Mouse (Mus musculus) small intestine, adult 2 months (tissue): ENCODE data around the gene Dgkg. TPM values are rescaled to one million over a fixed set of nuclear protein-coding genes. Genes with fewer than 3 reads are reported as not detected.

Experiments used
- H3K27ac ChIP-seq: fragments of 200-500 bp; 2 replicates; pipeline ENCODE4 v1.5.1; 2012; ENCODE audit warnings: low read depth, low read length, control low read depth, inconsistent platforms; ENCODE audit not compliant: insufficient read depth
- H3K27me3 ChIP-seq: fragments of 200-500 bp; 2 replicates; pipeline ENCODE4 v1.6.1; 2012; ENCODE audit warnings: mild to moderate bottlenecking, moderate library complexity, low read length, inconsistent platforms; ENCODE audit not compliant: control insufficient read depth, insufficient read depth
- H3K36me3 ChIP-seq: fragments of 200-500 bp; 2 replicates; pipeline ENCODE4 v1.6.1; 2012; ENCODE audit warnings: mild to moderate bottlenecking, low read length, control low read depth, inconsistent platforms; ENCODE audit not compliant: control insufficient read depth, insufficient read depth
- H3K4me1 ChIP-seq: fragments of 200-500 bp; 2 replicates; pipeline ENCODE4 v1.6.1; 2012; ENCODE audit warnings: low read length, inconsistent platforms, mixed read lengths; ENCODE audit not compliant: control insufficient read depth, insufficient read depth, insufficient read length
- H3K4me3 ChIP-seq: fragments of 200-500 bp; 2 replicates; pipeline ENCODE4 v1.5.1; 2012; ENCODE audit warnings: low read depth, mild to moderate bottlenecking, control low read depth, inconsistent platforms, low read length, moderate library complexity
- CTCF ChIP-seq: fragments of 200-500 bp; IDR thresholded peaks from 2 replicates; pipeline ENCODE4 v1.5.1; 2012; ENCODE audit warnings: low read depth, mild to moderate bottlenecking, control low read depth, inconsistent platforms, low read length, moderate library complexity, mixed read lengths; ENCODE audit not compliant: insufficient replicate concordance, insufficient read length; ENCODE audit errors: extremely low read depth
- POLR2A ChIP-seq: fragments of 200-500 bp; IDR thresholded peaks from 2 replicates; pipeline ENCODE4 v1.6.1; 2012; ENCODE audit warnings: low read depth, mild to moderate bottlenecking, control low read depth, inconsistent platforms, low read length, moderate library complexity
- WGBS: fragments of 180-500 bp; shearing (Covaris S2); methylation state at CpG from one replicate; pipeline ENCODE4 v1.1.7; 2018; 5-methylcytosine and 5-hydroxymethylcytosine counted together
- polyA plus RNA-seq: library from polyadenylated mRNA; depleted of rRNA; stranded (reverse); fragments of >200 nt; gene quantifications from 2 replicates; pipeline ENCODE4 v1.2.3, GENCODE M21; 2012

The Dgkg gene
- polyA plus RNA-seq, 1 experiment: 0.51 TPM

GRCm38 (mm10) chr16:22500561-22500960 is 156.5 kb downstream of the Dgkg start:
- TF ChIP-seq POLR2A (no peak), CTCF (no peak)
- WGBS: 90% methylated on average over 5 of the region's 5 CpGs
- no peaks in the 10 kb centered on the region for H3K27me3 ChIP-seq
- no peak overlapping the region for H3K4me3 ChIP-seq
- peaks cover 3% of the 10 kb centered on the region; the same call in 1 of the 2 replicates for H3K4me1 ChIP-seq
- H3K36me3 ChIP-seq: no peaks in the 10 kb centered on the region
- no peak overlapping the region for H3K27ac ChIP-seq

DNA sequence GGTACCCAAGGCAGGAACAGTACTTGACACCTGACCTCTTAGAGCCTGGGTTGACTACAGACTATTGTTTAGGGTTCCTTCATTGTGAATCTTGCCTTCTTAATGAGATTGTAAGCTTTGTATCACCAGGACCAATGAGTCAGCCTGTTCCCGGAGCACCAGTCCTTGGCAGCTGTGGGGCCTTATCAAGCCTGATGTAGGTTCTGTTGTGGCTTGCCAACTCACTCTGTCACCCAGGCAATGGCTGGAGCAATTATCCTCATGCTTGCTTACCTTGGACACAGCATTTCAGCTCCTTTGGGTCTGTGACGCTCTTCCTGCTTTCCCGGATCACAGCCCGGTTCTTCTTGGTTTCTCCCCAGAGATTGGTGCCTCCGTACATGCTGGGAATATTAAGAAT is 157.1 kb downstream of the Dgkg start:
- H3K4me1 ChIP-seq: peaks cover 3% of the 10 kb centered on the region; the same call in 1 of the 2 replicates
- TF ChIP-seq POLR2A: no peak
- TF ChIP-seq CTCF: no peak
- WGBS: 80% methylated on average over 5 of the region's 5 CpGs
- H3K4me3 ChIP-seq: no peak overlapping the region
- no peaks in the 10 kb centered on the region for H3K36me3 ChIP-seq
- H3K27ac ChIP-seq: no peak overlapping the region
- no peaks in the 10 kb centered on the region for H3K27me3 ChIP-seq

DNA sequence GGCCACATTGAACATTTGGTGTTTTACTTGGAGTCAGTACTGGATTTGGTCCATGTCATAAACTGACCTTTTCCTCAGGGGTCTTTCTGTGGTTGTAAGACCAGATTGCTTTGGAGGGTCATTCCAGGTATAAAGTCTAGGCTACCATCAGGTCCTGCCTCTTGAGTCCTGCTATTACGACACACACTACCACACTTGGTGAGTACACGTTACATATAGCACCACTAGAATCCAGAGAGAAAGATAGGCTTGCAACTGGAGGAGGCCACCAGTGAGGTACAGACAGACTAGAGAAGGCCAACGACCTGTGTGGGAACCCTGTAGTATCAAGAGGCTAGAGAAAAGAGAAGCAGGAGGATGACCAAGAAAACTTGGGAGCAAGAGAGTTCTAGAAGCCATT is 157.6 kb downstream of the Dgkg start:
- Histone ChIP-seq H3K27ac (no peak overlapping the region), H3K4me1 (peaks cover 3% of the 10 kb centered on the region; the same call in 1 of the 2 replicates), H3K27me3 (no peaks in the 10 kb centered on the region), H3K4me3 (no peak overlapping the region), H3K36me3 (no peaks in the 10 kb centered on the region)
- 92% methylated on average over 3 of the region's 3 CpGs for WGBS
- TF ChIP-seq CTCF: no peak
- TF ChIP-seq POLR2A: no peak

DNA sequence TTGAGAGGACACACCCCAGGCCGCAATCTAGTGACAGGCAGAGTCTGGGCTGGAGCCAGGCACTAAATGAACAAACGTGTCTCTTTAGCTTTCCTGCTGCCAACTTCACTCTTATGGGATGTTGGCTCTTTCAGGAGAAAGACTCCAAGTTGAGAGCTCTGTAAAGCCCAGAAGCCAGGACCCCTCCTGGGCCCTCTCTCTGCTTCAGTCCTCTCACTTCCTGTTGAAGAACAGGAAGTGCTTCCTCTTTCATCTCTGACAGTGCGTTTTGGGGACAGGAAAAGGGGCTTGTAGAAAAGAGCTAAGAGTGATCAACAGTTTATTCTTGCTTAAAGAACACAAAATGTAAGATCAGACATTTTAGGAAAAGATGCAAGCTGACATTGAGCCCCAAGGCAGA is 159.0 kb downstream of the Dgkg start:
- Histone ChIP-seq H3K36me3 (no peaks in the 10 kb centered on the region), H3K27me3 (no peaks in the 10 kb centered on the region), H3K4me3 (no peak overlapping the region), H3K27ac (no peak overlapping the region), H3K4me1 (no peaks in the 10 kb centered on the region)
- WGBS: 46% methylated on average over 3 of the region's 3 CpGs
- TF ChIP-seq CTCF: no peak
- no peak for TF ChIP-seq POLR2A

- Histone ChIP-seq H3K4me3 (no peak overlapping the region), H3K27me3 (no peaks in the 10 kb centered on the region), H3K27ac (no peak overlapping the region), H3K36me3 (no peaks in the 10 kb centered on the region), H3K4me1 (no peaks in the 10 kb centered on the region)
- TF ChIP-seq CTCF (no peak), POLR2A (no peak)
- 83% methylated on average over 5 of the region's 5 CpGs for WGBS
Observed at GRCm38 (mm10) chr16:22495259-22495658, 161.8 kb downstream of the Dgkg start.

- Histone ChIP-seq H3K4me3 (no peak overlapping the region), H3K27ac (no peak overlapping the region), H3K36me3 (no peaks in the 10 kb centered on the region), H3K27me3 (no peaks in the 10 kb centered on the region), H3K4me1 (no peaks in the 10 kb centered on the region)
- 78% methylated on average over 5 of the region's 5 CpGs for WGBS
- no peak for TF ChIP-seq POLR2A
Observed at GRCm38 (mm10) chr16:22494815-22495214, 162.2 kb downstream of the Dgkg start.

DNA sequence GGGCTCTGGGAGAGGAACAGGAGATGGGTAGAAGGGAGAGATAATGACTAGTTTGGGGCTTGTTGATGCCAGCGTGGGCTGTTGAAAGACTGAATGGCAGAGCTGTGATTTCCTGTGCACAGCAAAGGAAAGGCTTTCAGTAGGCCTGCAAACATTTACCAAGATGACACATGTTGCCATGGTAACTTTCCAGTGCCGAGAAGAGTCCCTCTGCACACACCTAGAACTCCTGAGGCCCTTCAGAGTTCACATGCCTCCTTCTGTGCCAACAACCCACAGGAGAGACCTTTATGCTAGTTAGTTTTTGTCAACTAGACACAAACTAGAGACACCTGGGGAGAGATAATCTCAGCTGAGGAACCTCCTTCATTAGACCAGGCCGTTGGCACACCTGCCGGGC is 163.6 kb downstream of the Dgkg start:
- H3K4me1 ChIP-seq: no peaks in the 10 kb centered on the region
- H3K27me3 ChIP-seq: no peaks in the 10 kb centered on the region
- TF ChIP-seq CTCF: no peak
- TF ChIP-seq POLR2A: no peak
- H3K36me3 ChIP-seq: no peaks in the 10 kb centered on the region
- H3K27ac ChIP-seq: no peak overlapping the region
- 72% methylated on average over 4 of the region's 4 CpGs for WGBS
- no peak overlapping the region for H3K4me3 ChIP-seq
